Mouse (Mus musculus): ENCODE measurements around the gene Tacr2. TPM values are rescaled to one million over a fixed set of nuclear protein-coding genes. Genes with fewer than 3 reads are reported as not detected.

The Tacr2 gene
- polyA plus RNA-seq, 1 experiment from 2014 or later, result not detected

- Histone ChIP-seq H3K4me1 (replicated peaks) (peaks cover 76% of the 10 kb centered on the region), H3K9me3 (replicated peaks) (no peaks in the 10 kb centered on the region), H3K9ac (peak overlapping the region; percentile 5; the same call in 1 of the 2 replicates), H3K4me3 (replicated peaks) (no peak overlapping the region), H3K4me2 (peak overlapping the region; percentile 21; the same call in 1 of the 2 replicates), H3K27me3 (no peaks in the 10 kb centered on the region), H3K27ac (no peak overlapping the region), H3K36me3 (no peaks in the 10 kb centered on the region)
- WGBS (ENCODE audit: insufficient replicate concordance), result 60% methylated on average over 8 of the region's 8 CpGs
- no peak for ATAC-seq (ENCODE audit: low read depth)
- no peak for DNase-seq
These were observed 31.3 kb upstream of the Tacr2 start for GRCm38 (mm10) chr10:62220732-62221514.

GRCm38 (mm10) chr10:62221647-62222046, 30.6 kb upstream of the Tacr2 start:
- Histone ChIP-seq H3K27ac (no peak overlapping the region; the same call in 1 of the 2 replicates), H3K4me2 (peak overlapping the region; percentile 21), H3K27me3 (no peaks in the 10 kb centered on the region), H3K4me3 (replicated peaks) (no peak overlapping the region), H3K9ac (peak overlapping the region; percentile 5; the same call in 1 of the 2 replicates), H3K4me1 (replicated peaks) (peaks cover 72% of the 10 kb centered on the region), H3K36me3 (no peaks in the 10 kb centered on the region), H3K9me3 (replicated peaks) (no peaks in the 10 kb centered on the region)
- ATAC-seq (ENCODE audit: low read depth) (peak; percentile 62; the same call in 1 of the 2 replicates), DNase-seq (no peak)
- WGBS (ENCODE audit: insufficient replicate concordance), result 50% methylated on average over 2 of the region's 2 CpGs

GRCm38 (mm10) chr10:62222777-62223176, 29.5 kb upstream of the Tacr2 start:
- peaks cover 70% of the 10 kb centered on the region for H3K4me1 ChIP-seq (replicated peaks)
- H3K4me3 ChIP-seq (replicated peaks), result no peak overlapping the region
- WGBS (ENCODE audit: insufficient replicate concordance), result 78% methylated on average over 17 of the region's 17 CpGs
- H3K27ac ChIP-seq, result no peak overlapping the region
- no peaks in the 10 kb centered on the region for H3K9me3 ChIP-seq (replicated peaks)
- H3K9ac ChIP-seq, result no peak overlapping the region
- no peaks in the 10 kb centered on the region for H3K36me3 ChIP-seq
- H3K27me3 ChIP-seq, result no peaks in the 10 kb centered on the region
- DNase-seq (no peak), ATAC-seq (ENCODE audit: low read depth) (no peak)
- no peak overlapping the region for H3K4me2 ChIP-seq

- WGBS (ENCODE audit: insufficient replicate concordance), result 64% methylated on average over 6 of the region's 6 CpGs
- Histone ChIP-seq H3K9ac (no peak overlapping the region), H3K27me3 (no peaks in the 10 kb centered on the region), H3K9me3 (replicated peaks) (no peaks in the 10 kb centered on the region), H3K4me1 (replicated peaks) (peaks cover 70% of the 10 kb centered on the region), H3K4me2 (no peak overlapping the region), H3K27ac (peak overlapping the region; percentile 31; the same call in 1 of the 2 replicates), H3K36me3 (no peaks in the 10 kb centered on the region), H3K4me3 (replicated peaks) (no peak overlapping the region)
- no peak for DNase-seq
- no peak for ATAC-seq (ENCODE audit: low read depth)
These were observed 28.0 kb upstream of the Tacr2 start for GRCm38 (mm10) chr10:62224231-62224630.

GRCm38 (mm10) chr10:62225839-62226238, 26.4 kb upstream of the Tacr2 start:
- WGBS (ENCODE audit: insufficient replicate concordance), result 77% methylated on average over 7 of the region's 7 CpGs
- peaks cover 73% of the 10 kb centered on the region for H3K4me1 ChIP-seq (replicated peaks)

GRCm38 (mm10) chr10:62228126-62228525, 24.1 kb upstream of the Tacr2 start:
- DNase-seq, result no peak
- Histone ChIP-seq H3K9ac (no peak overlapping the region), H3K27ac (no peak overlapping the region), H3K4me2 (no peak overlapping the region), H3K36me3 (no peaks in the 10 kb centered on the region), H3K4me3 (replicated peaks) (no peak overlapping the region), H3K4me1 (replicated peaks) (peaks cover 68% of the 10 kb centered on the region), H3K9me3 (replicated peaks) (no peaks in the 10 kb centered on the region), H3K27me3 (peaks cover 8% of the 10 kb centered on the region; the same call in 1 of the 2 replicates)
- 79% methylated on average over 6 of the region's 6 CpGs for WGBS (ENCODE audit: insufficient replicate concordance)
- no peak for ATAC-seq (ENCODE audit: low read depth)

More at GRCm38 (mm10) chr10:62225839-62226238, 26.4 kb upstream of the Tacr2 start:
- Histone ChIP-seq H3K27ac (no peak overlapping the region), H3K36me3 (no peaks in the 10 kb centered on the region), H3K27me3 (peaks cover 8% of the 10 kb centered on the region; the same call in 1 of the 2 replicates), H3K9ac (no peak overlapping the region), H3K4me2 (no peak overlapping the region), H3K4me3 (replicated peaks) (no peak overlapping the region), H3K9me3 (replicated peaks) (no peaks in the 10 kb centered on the region)
- ATAC-seq (ENCODE audit: low read depth) (no peak), DNase-seq (no peak)

- DNase-seq, result peak; percentile 91
- H3K27me3 ChIP-seq, result peaks cover 8% of the 10 kb centered on the region; the same call in 1 of the 2 replicates
- WGBS (ENCODE audit: insufficient replicate concordance), result 2% methylated on average over 59 of the region's 59 CpGs
- peak within 1 kb of the TSS; percentile 96 for H3K4me2 ChIP-seq
- peak within 1 kb of the TSS; percentile 9 for H3K27ac ChIP-seq
- peak within 1 kb of the TSS; percentile 70 for H3K4me3 ChIP-seq (replicated peaks)
- H3K36me3 ChIP-seq, result no peaks in the 10 kb centered on the region
- ATAC-seq (ENCODE audit: low read depth), result peak; percentile 90
- no peaks in the 10 kb centered on the region for H3K9me3 ChIP-seq (replicated peaks)
- H3K4me1 ChIP-seq (replicated peaks), result peaks cover 83% of the 10 kb centered on the region
- peak within 1 kb of the TSS; percentile 74 for H3K9ac ChIP-seq
These were observed 21.4 kb upstream of the Tacr2 start, which contains the start of gene Tspan15 for GRCm38 (mm10) chr10:62230708-62231394. TSS of gene Tspan15 (minus strand) at chr10:62231251.

GRCm38 (mm10) chr10:62231395-62231732, 20.9 kb upstream of the Tacr2 start:
- no peaks in the 10 kb centered on the region for H3K36me3 ChIP-seq
- no peak for DNase-seq
- H3K9ac ChIP-seq, result peak overlapping the region; percentile 44
- H3K27ac ChIP-seq, result peak overlapping the region; percentile 9
- no peak for ATAC-seq (ENCODE audit: low read depth)
- H3K27me3 ChIP-seq, result peaks cover 8% of the 10 kb centered on the region; the same call in 1 of the 2 replicates
- 2% methylated on average over 13 of the region's 13 CpGs for WGBS (ENCODE audit: insufficient replicate concordance)
- peak overlapping the region; percentile 70 for H3K4me3 ChIP-seq (replicated peaks)
- H3K4me2 ChIP-seq, result peak overlapping the region; percentile 96
- H3K9me3 ChIP-seq (replicated peaks), result no peaks in the 10 kb centered on the region
- H3K4me1 ChIP-seq (replicated peaks), result peaks cover 87% of the 10 kb centered on the region

GRCm38 (mm10) chr10:62231811-62232210, 20.4 kb upstream of the Tacr2 start:
- Histone ChIP-seq H3K9ac (no peak overlapping the region), H3K9me3 (replicated peaks) (no peaks in the 10 kb centered on the region), H3K27me3 (peaks cover 8% of the 10 kb centered on the region; the same call in 1 of the 2 replicates), H3K4me1 (replicated peaks) (peaks cover 87% of the 10 kb centered on the region), H3K36me3 (no peaks in the 10 kb centered on the region), H3K27ac (no peak overlapping the region), H3K4me3 (replicated peaks) (peak overlapping the region; percentile 70; the same call in 1 of the 2 replicates), H3K4me2 (peak overlapping the region; percentile 96)
- DNase-seq (no peak), ATAC-seq (ENCODE audit: low read depth) (no peak)
- 79% methylated on average over 3 of the region's 3 CpGs for WGBS (ENCODE audit: insufficient replicate concordance)

GRCm38 (mm10) chr10:62236165-62236564, 16.1 kb upstream of the Tacr2 start:
- Histone ChIP-seq H3K27me3 (no peaks in the 10 kb centered on the region), H3K4me2 (no peak overlapping the region), H3K4me3 (replicated peaks) (no peak overlapping the region), H3K9me3 (replicated peaks) (no peaks in the 10 kb centered on the region), H3K27ac (peak overlapping the region; percentile 88), H3K36me3 (no peaks in the 10 kb centered on the region), H3K4me1 (replicated peaks) (peaks cover 72% of the 10 kb centered on the region), H3K9ac (no peak overlapping the region)
- ATAC-seq (ENCODE audit: low read depth) (no peak), DNase-seq (no peak)
- 75% methylated on average over 6 of the region's 6 CpGs for WGBS (ENCODE audit: insufficient replicate concordance)

- H3K4me2 ChIP-seq, result peak overlapping the region; percentile 36
These were observed 15.0 kb upstream of the Tacr2 start for GRCm38 (mm10) chr10:62237205-62237604.

More at GRCm38 (mm10) chr10:62237205-62237604, 15.0 kb upstream of the Tacr2 start:
- peak overlapping the region; percentile 55 for H3K9ac ChIP-seq
- no peak overlapping the region for H3K4me3 ChIP-seq (replicated peaks)
- H3K9me3 ChIP-seq (replicated peaks), result no peaks in the 10 kb centered on the region
- H3K36me3 ChIP-seq, result no peaks in the 10 kb centered on the region
- WGBS (ENCODE audit: insufficient replicate concordance), result 17% methylated on average over 10 of the region's 10 CpGs
- ATAC-seq (ENCODE audit: low read depth) (peak; percentile 97), DNase-seq (peak; percentile 70)
- no peaks in the 10 kb centered on the region for H3K27me3 ChIP-seq
- peak overlapping the region; percentile 88 for H3K27ac ChIP-seq
- peaks cover 64% of the 10 kb centered on the region for H3K4me1 ChIP-seq (replicated peaks)
